Mouse (Mus musculus): ENCODE measurements around the gene Wbp4. TPM values are rescaled to one million over a fixed set of nuclear protein-coding genes. Genes with fewer than 3 reads are reported as not detected.
A peak's percentile ranks its signal among the peaks of the same experiment; 100 is the strongest.

Gene Wbp4
- polyA plus RNA-seq, 1 experiment, result 7.3 TPM

DNA sequence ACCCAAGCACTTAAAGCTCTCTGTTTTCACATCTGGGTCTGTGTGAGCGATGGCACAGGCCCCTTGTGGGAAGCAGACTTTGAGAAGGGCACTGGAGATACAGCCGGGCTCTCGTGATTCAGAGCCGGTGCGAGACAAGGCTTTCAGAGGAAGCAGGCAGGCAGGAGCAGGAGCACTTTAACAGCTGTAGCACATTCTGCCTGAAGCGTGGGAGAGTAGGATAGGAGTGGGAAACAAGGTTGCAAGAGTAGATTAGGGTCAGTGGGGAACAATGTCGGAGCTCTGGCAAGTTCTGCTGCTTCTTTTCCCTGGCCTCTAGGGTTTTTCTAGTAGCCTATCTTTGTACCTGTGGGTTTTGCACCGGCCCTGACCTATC is 5.3 kb upstream of the Wbp4 start:
- Histone ChIP-seq H3K27me3 (ENCODE audit: control insufficient read depth, insufficient read depth, low read length) (no peaks in the 10 kb centered on the region), H3K4me1 (replicated peaks; ENCODE audit: control insufficient read depth, insufficient read depth, low read length) (peaks cover 29% of the 10 kb centered on the region), H3K4me3 (ENCODE audit: control insufficient read depth, insufficient read depth, low read length) (no peak overlapping the region), H3K27ac (ENCODE audit: control insufficient read depth, insufficient read depth, low read length) (peak overlapping the region; percentile 8; the same call in 1 of the 2 replicates), H3K36me3 (ENCODE audit: control insufficient read depth, insufficient read depth, low read length) (no peaks in the 10 kb centered on the region)
- no peak for DNase-seq
- 63% methylated on average over 8 of the region's 8 CpGs for WGBS
- TF ChIP-seq CTCF (IDR thresholded peaks at IDR 0.05; ENCODE audit: borderline replicate concordance, control insufficient read depth, extremely low read depth, insufficient read depth, low read length, poor library complexity), result no peak
- no peak for TF ChIP-seq POLR2A (IDR thresholded peaks at IDR 0.05; ENCODE audit: control insufficient read depth, extremely low read depth, insufficient read depth, low read length, poor library complexity)

DNA sequence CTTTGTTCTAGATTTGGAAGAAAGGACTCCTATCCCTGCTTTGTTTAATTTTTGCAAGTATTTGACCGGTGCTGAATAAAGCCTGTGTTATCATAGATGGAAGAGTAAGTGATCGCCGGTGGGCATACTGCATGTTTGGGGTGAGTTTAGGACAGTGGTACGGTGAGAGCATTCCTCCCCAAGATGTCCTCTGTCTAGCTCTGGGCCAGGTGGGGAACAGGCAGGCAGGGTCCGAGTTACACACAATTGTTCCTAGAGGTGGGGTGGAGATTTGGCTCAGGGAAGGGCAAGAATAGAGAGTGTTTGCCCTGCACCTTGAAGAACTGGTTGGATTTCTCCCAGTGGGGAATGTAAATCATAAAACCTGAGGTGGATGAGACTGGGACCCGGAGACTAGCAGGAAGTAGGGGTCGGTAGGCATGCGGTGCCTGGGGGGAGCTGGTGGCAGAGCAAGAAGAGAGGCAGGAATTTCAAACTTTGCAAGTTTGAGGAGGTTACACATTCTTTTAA is 2.3 kb upstream of the Wbp4 start:
- Histone ChIP-seq H3K27me3 (ENCODE audit: control insufficient read depth, insufficient read depth, low read length) (no peaks in the 10 kb centered on the region), H3K4me3 (ENCODE audit: control insufficient read depth, insufficient read depth, low read length) (peak overlapping the region; percentile 14; the same call in 1 of the 2 replicates), H3K36me3 (ENCODE audit: control insufficient read depth, insufficient read depth, low read length) (no peaks in the 10 kb centered on the region), H3K4me1 (replicated peaks; ENCODE audit: control insufficient read depth, insufficient read depth, low read length) (peaks cover 32% of the 10 kb centered on the region), H3K27ac (ENCODE audit: control insufficient read depth, insufficient read depth, low read length) (peak overlapping the region; percentile 48)
- WGBS, result 71% methylated on average over 8 of the region's 8 CpGs
- no peak for DNase-seq
- TF ChIP-seq CTCF (IDR thresholded peaks at IDR 0.05; ENCODE audit: borderline replicate concordance, control insufficient read depth, extremely low read depth, insufficient read depth, low read length, poor library complexity), result no peak
- TF ChIP-seq POLR2A (IDR thresholded peaks at IDR 0.05; ENCODE audit: control insufficient read depth, extremely low read depth, insufficient read depth, low read length, poor library complexity), result no peak

DNA sequence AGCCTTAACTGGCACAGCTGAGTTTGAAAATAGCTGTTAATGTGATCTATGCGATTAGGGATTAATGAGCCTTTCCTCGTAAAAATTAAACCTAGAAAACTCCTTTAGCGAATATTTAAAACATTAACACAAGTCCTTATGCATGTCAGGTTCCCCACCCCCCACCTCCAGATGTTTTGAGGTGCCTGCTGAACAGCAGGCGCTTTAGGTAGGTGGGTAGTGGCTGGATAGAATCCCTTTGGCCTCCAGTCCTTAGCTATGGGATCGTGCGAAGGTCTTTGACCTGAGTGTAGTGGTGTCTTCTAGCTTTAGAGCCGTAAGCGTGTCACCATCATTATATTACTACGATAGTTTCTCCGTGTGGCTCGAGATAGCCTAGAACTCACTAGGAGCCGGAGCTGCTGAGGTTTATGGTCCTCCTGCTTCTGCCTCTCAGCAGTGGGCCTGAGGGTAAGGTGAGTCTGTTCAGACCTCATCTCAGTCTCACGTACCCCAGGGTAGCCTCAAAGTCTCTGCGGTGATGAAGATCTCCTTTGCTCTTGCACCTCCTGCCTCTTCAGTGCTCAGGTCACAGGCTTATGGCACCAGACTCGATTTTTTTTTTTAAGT is 1.5 kb upstream of the Wbp4 start:
- H3K4me1 ChIP-seq (replicated peaks; ENCODE audit: control insufficient read depth, insufficient read depth, low read length), result peaks cover 32% of the 10 kb centered on the region
- no peaks in the 10 kb centered on the region for H3K36me3 ChIP-seq (ENCODE audit: control insufficient read depth, insufficient read depth, low read length)
- TF ChIP-seq CTCF (IDR thresholded peaks at IDR 0.05; ENCODE audit: borderline replicate concordance, control insufficient read depth, extremely low read depth, insufficient read depth, low read length, poor library complexity) (no peak), POLR2A (IDR thresholded peaks at IDR 0.05; ENCODE audit: control insufficient read depth, extremely low read depth, insufficient read depth, low read length, poor library complexity) (no peak)
- H3K4me3 ChIP-seq (ENCODE audit: control insufficient read depth, insufficient read depth, low read length), result peak overlapping the region; percentile 37
- peak overlapping the region; percentile 35 for H3K27ac ChIP-seq (ENCODE audit: control insufficient read depth, insufficient read depth, low read length)
- WGBS, result 36% methylated on average over 15 of the region's 15 CpGs
- H3K27me3 ChIP-seq (ENCODE audit: control insufficient read depth, insufficient read depth, low read length), result no peaks in the 10 kb centered on the region
- DNase-seq, result no peak

DNA sequence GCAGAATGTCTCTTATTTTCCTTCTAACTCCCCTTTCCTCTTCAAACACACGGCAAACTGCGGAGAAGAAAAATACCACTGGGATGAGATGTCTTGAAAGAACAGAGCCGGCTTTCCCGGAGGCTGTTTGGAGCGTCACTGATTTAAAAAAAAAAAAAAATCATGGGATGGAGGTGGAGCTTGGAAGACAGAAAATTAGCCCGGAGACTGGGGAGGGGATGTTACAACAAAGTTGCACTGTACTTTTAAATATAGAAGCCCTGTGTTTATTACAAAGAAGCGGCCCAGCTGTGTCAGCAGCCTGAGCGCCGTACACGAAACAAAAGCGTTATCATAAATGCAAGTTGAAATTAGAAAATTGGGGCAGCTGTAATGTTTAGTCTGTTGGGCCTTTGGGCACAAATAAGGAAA is 936 bp upstream of the Wbp4 start:
- Histone ChIP-seq H3K4me1 (replicated peaks; ENCODE audit: control insufficient read depth, insufficient read depth, low read length) (peaks cover 31% of the 10 kb centered on the region), H3K36me3 (ENCODE audit: control insufficient read depth, insufficient read depth, low read length) (no peaks in the 10 kb centered on the region), H3K27me3 (ENCODE audit: control insufficient read depth, insufficient read depth, low read length) (no peaks in the 10 kb centered on the region), H3K27ac (ENCODE audit: control insufficient read depth, insufficient read depth, low read length) (peak overlapping the region; percentile 87), H3K4me3 (ENCODE audit: control insufficient read depth, insufficient read depth, low read length) (peak overlapping the region; percentile 95)
- WGBS, result 0% methylated on average over 11 of the region's 11 CpGs
- TF ChIP-seq POLR2A (IDR thresholded peaks at IDR 0.05; ENCODE audit: control insufficient read depth, extremely low read depth, insufficient read depth, low read length, poor library complexity), result no peak
- no peak for TF ChIP-seq CTCF (IDR thresholded peaks at IDR 0.05; ENCODE audit: borderline replicate concordance, control insufficient read depth, extremely low read depth, insufficient read depth, low read length, poor library complexity)
- DNase-seq, result peak; percentile 21

DNA sequence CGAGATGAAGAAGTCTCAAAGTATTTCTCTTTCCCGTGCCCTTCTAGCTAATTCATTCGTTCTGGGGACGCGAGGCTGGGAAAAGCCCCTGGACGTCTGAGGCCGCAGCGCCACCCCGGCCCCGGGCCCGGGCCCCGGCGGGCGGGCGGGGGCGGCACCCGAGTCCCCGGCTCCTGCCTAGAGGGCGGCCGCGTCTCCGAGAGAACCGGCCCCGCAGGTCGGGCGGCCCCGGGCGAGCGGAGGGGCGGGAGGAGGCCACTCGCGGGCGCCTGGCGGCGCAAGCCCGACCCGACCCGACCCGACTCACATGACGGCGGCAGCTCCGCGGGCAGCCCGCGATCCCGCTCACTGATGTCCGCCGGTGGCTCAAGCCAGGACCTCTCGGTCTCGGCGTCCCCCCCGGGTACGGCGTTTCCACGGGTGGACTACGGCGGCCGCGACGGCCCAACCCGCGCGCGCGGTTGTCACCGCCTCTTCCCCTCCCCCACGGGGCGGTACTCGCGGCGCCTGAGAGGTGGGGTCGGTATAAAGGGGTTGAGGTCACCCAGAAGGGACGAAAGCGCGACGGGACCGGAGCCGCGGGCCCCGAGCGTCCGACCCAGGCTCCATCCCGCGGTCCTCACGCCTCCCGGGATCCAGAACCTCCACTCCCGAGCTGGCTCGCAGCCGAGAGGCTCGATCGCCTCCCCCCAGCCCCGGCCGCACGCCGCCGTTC is 539 bp downstream of the Wbp4 start, which contains the start of gene Elf1:
Elf1 (plus strand) TSS at position 571 of the 715 bp plus-strand sequence.
- peak within 1 kb of the TSS; percentile 95 for H3K4me3 ChIP-seq (ENCODE audit: control insufficient read depth, insufficient read depth, low read length)
- peaks cover 21% of the 10 kb centered on the region for H3K4me1 ChIP-seq (replicated peaks; ENCODE audit: control insufficient read depth, insufficient read depth, low read length)
- WGBS, result under 1% methylated on average over 93 of the region's 96 CpGs
- no peak for TF ChIP-seq CTCF (IDR thresholded peaks at IDR 0.05; ENCODE audit: borderline replicate concordance, control insufficient read depth, extremely low read depth, insufficient read depth, low read length, poor library complexity)
- peak; percentile 58 for TF ChIP-seq POLR2A (IDR thresholded peaks at IDR 0.05; ENCODE audit: control insufficient read depth, extremely low read depth, insufficient read depth, low read length, poor library complexity)
- no peaks in the 10 kb centered on the region for H3K27me3 ChIP-seq (ENCODE audit: control insufficient read depth, insufficient read depth, low read length)
- DNase-seq, result peak; percentile 95
- peak within 1 kb of the TSS; percentile 87 for H3K27ac ChIP-seq (ENCODE audit: control insufficient read depth, insufficient read depth, low read length)
- H3K36me3 ChIP-seq (ENCODE audit: control insufficient read depth, insufficient read depth, low read length), result peaks cover 5% of the 10 kb centered on the region

DNA sequence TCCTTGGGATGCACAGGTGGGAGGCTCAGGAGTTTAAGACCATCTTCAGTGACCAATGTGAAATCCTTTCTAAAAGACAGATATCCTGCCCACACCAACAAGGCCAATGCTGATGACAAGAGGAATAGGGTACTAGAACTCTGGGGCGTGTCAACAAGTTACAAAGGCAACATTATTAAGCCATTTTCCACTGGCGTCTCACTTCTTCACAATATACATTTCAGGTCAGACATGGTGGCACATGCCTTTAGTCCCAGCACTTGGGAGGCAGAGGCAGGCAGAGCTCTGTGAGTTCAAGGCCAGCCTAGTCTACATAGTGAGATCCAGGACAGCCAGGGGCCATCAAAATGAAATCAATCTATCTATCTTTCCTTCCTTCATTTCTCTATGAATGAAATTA is 7.9 kb downstream of the Wbp4 start:
- Histone ChIP-seq H3K27ac (ENCODE audit: control insufficient read depth, insufficient read depth, low read length) (no peak overlapping the region), H3K4me3 (ENCODE audit: control insufficient read depth, insufficient read depth, low read length) (no peak overlapping the region), H3K36me3 (ENCODE audit: control insufficient read depth, insufficient read depth, low read length) (peaks cover 56% of the 10 kb centered on the region), H3K27me3 (ENCODE audit: control insufficient read depth, insufficient read depth, low read length) (no peaks in the 10 kb centered on the region), H3K4me1 (replicated peaks; ENCODE audit: control insufficient read depth, insufficient read depth, low read length) (no peaks in the 10 kb centered on the region)
- TF ChIP-seq CTCF (IDR thresholded peaks at IDR 0.05; ENCODE audit: borderline replicate concordance, control insufficient read depth, extremely low read depth, insufficient read depth, low read length, poor library complexity) (no peak), POLR2A (IDR thresholded peaks at IDR 0.05; ENCODE audit: control insufficient read depth, extremely low read depth, insufficient read depth, low read length, poor library complexity) (no peak)
- no peak for DNase-seq
- 99% methylated on average over 2 of the region's 2 CpGs for WGBS

Data from thymus, adult 2 months (tissue).